Mouse (Mus musculus) liver, embryonic 11.5 days (tissue): ENCODE data around the gene Notch4. TPM values are rescaled to one million over a fixed set of nuclear protein-coding genes. Genes with fewer than 3 reads are reported as not detected.

ENCODE experiments used
- ATAC-seq: fragments of 200-750 bp; cut with Nextera tagmentation; replicated peaks from 2 replicates; pipeline ENCODE4 v1.8.0; 2017; ENCODE audit warnings: moderate number of reproducible peaks, mild to moderate bottlenecking, moderate TSS enrichment, moderate library complexity; ENCODE audit not compliant: low FRiP score
- DNase-seq: peaks from one replicate; pipeline ENCODE4 v3.0.0-alpha.2; 2017; ENCODE audit warnings: low spot score
- H3K27ac ChIP-seq: fragments of 300-500 bp; sonication (generic); 2 replicates; pipeline ENCODE4 v1.5.1; 2014; ENCODE audit warnings: mild to moderate bottlenecking, low read depth, low read length, control low read depth
- H3K27me3 ChIP-seq: fragments of 300-500 bp; sonication (generic); replicated peaks from 2 replicates; pipeline ENCODE4 v1.6.1; 2014; ENCODE audit warnings: low read length, mixed read lengths; ENCODE audit not compliant: control insufficient read depth, insufficient read depth
- H3K36me3 ChIP-seq: fragments of 300-500 bp; sonication (generic); 2 replicates; pipeline ENCODE4 v1.6.1; 2014; ENCODE audit warnings: mild to moderate bottlenecking, low read length, moderate library complexity, mixed read lengths; ENCODE audit not compliant: control insufficient read depth, insufficient read depth
- H3K4me1 ChIP-seq: fragments of 300-500 bp; sonication (generic); replicated peaks from 2 replicates; pipeline ENCODE4 v1.6.1; 2014; ENCODE audit warnings: low read length, mixed read lengths; ENCODE audit not compliant: control insufficient read depth, insufficient read depth
- H3K4me2 ChIP-seq: fragments of 300-500 bp; sonication (generic); 2 replicates; pipeline ENCODE4 v1.6.1; 2014; ENCODE audit warnings: mild to moderate bottlenecking, control low read depth, moderate library complexity
- H3K4me3 ChIP-seq: fragments of 300-500 bp; sonication (generic); 2 replicates; pipeline ENCODE4 v1.5.1; 2014; ENCODE audit warnings: low read depth, low read length, control low read depth
- H3K9ac ChIP-seq: fragments of 300-500 bp; sonication (generic); 2 replicates; pipeline ENCODE4 v1.6.1; 2014; ENCODE audit warnings: low read depth, low read length, control low read depth
- H3K9me3 ChIP-seq: fragments of 300-500 bp; sonication (generic); 2 replicates; pipeline ENCODE4 v1.6.1; 2016; ENCODE audit warnings: low read length, inconsistent platforms, mixed read lengths; ENCODE audit not compliant: control insufficient read depth
- WGBS: fragments of 180-500 bp; shearing (Covaris S2); extraction: QIAGEN DNeasy Blood & Tissue Kit; methylation state at CpG from one replicate; pipeline ENCODE4 v1.1.7; 2014; 5-methylcytosine and 5-hydroxymethylcytosine counted together
- polyA plus RNA-seq: library from polyadenylated mRNA; unstranded; fragments of >200 nt; fragmentation: Nextera tagmentation; extraction: Ambion mirVana; gene quantifications from 2 replicates; pipeline ENCODE4 v1.2.1, GENCODE M21; 2014

Notch4 gene
- polyA plus RNA-seq, 1 experiment from 2014 or later, result 4.1 TPM

- Histone ChIP-seq H3K27me3 (no peaks in the 10 kb centered on the region), H3K4me3 (no peak overlapping the region), H3K9ac (no peak overlapping the region), H3K27ac (no peak overlapping the region), H3K4me2 (peak overlapping the region; percentile 11; the same call in 1 of the 2 replicates), H3K36me3 (no peaks in the 10 kb centered on the region), H3K9me3 (no peaks in the 10 kb centered on the region), H3K4me1 (peaks cover 6% of the 10 kb centered on the region)
- ATAC-seq (no peak), DNase-seq (no peak)
- WGBS, result 25% methylated on average over 8 of the region's 8 CpGs
These were observed 2.9 kb upstream of the Notch4 start for GRCm38 (mm10) chr17:34561200-34561599.

GRCm38 (mm10) chr17:34562595-34562994, 1.5 kb upstream of the Notch4 start:
- H3K36me3 ChIP-seq, result no peaks in the 10 kb centered on the region
- no peak overlapping the region for H3K4me3 ChIP-seq
- 51% methylated on average over 3 of the region's 3 CpGs for whole genome bisulfite sequencing
- no peaks in the 10 kb centered on the region for H3K9me3 ChIP-seq
- DNase-seq (no peak), ATAC-seq (no peak)
- H3K27me3 ChIP-seq, result peaks cover 8% of the 10 kb centered on the region; the same call in 1 of the 2 replicates
- H3K9ac ChIP-seq, result no peak overlapping the region
- no peak overlapping the region for H3K27ac ChIP-seq
- peaks cover 6% of the 10 kb centered on the region for H3K4me1 ChIP-seq
- no peak overlapping the region for H3K4me2 ChIP-seq

GRCm38 (mm10) chr17:34563354-34563753, 714 bp upstream of the Notch4 start:
- no peak overlapping the region for H3K9ac ChIP-seq
- H3K27me3 ChIP-seq, result peaks cover 8% of the 10 kb centered on the region; the same call in 1 of the 2 replicates
- H3K4me3 ChIP-seq, result no peak overlapping the region
- H3K9me3 ChIP-seq, result no peaks in the 10 kb centered on the region
- DNase-seq (no peak), ATAC-seq (no peak)
- peaks cover 6% of the 10 kb centered on the region for H3K4me1 ChIP-seq
- H3K27ac ChIP-seq, result no peak overlapping the region
- H3K4me2 ChIP-seq, result no peak overlapping the region
- WGBS, result 70% methylated on average over 11 of the region's 11 CpGs
- H3K36me3 ChIP-seq, result no peaks in the 10 kb centered on the region

GRCm38 (mm10) chr17:34564796-34565195, 728 bp downstream of the Notch4 start:
- peak overlapping the region; percentile 48; the same call in 1 of the 2 replicates for H3K27ac ChIP-seq
- peaks cover 6% of the 10 kb centered on the region for H3K4me1 ChIP-seq
- no peak overlapping the region; the same call in 1 of the 2 replicates for H3K9ac ChIP-seq
- 64% methylated on average over 3 of the region's 3 CpGs for WGBS
- H3K27me3 ChIP-seq, result peaks cover 8% of the 10 kb centered on the region; the same call in 1 of the 2 replicates
- ATAC-seq, result no peak
- H3K36me3 ChIP-seq, result no peaks in the 10 kb centered on the region
- no peak overlapping the region for H3K4me3 ChIP-seq
- no peak for DNase-seq
- H3K9me3 ChIP-seq, result no peaks in the 10 kb centered on the region
- 0 out of 2 replicates have a peak overlapping the region, but pooled peaks have one; percentile 29 for H3K4me2 ChIP-seq

- H3K27ac ChIP-seq, result no peak overlapping the region
- no peak overlapping the region for H3K9ac ChIP-seq
- WGBS, result 66% methylated on average over 9 of the region's 9 CpGs
- H3K36me3 ChIP-seq, result no peaks in the 10 kb centered on the region
- no peak overlapping the region for H3K4me2 ChIP-seq
- H3K4me1 ChIP-seq, result peaks cover 6% of the 10 kb centered on the region
- ATAC-seq, result no peak
- H3K4me3 ChIP-seq, result no peak overlapping the region
- H3K27me3 ChIP-seq, result peaks cover 8% of the 10 kb centered on the region; the same call in 1 of the 2 replicates
- DNase-seq, result no peak
- H3K9me3 ChIP-seq, result no peaks in the 10 kb centered on the region
These were observed 3.2 kb downstream of the Notch4 start for GRCm38 (mm10) chr17:34567311-34567710.

- Histone ChIP-seq H3K4me3 (no peak overlapping the region), H3K27ac (no peak overlapping the region), H3K9me3 (no peaks in the 10 kb centered on the region), H3K27me3 (peaks cover 8% of the 10 kb centered on the region; the same call in 1 of the 2 replicates), H3K4me2 (no peak overlapping the region), H3K36me3 (no peaks in the 10 kb centered on the region), H3K9ac (no peak overlapping the region), H3K4me1 (peaks cover 6% of the 10 kb centered on the region)
- WGBS, result 83% methylated on average over 13 of the region's 13 CpGs
- DNase-seq (no peak), ATAC-seq (no peak)
These were observed 4.4 kb downstream of the Notch4 start for GRCm38 (mm10) chr17:34568421-34568820.

- peaks cover 8% of the 10 kb centered on the region; the same call in 1 of the 2 replicates for H3K27me3 ChIP-seq
- no peaks in the 10 kb centered on the region for H3K4me1 ChIP-seq
- H3K9ac ChIP-seq, result no peak overlapping the region
- H3K4me2 ChIP-seq, result no peak overlapping the region
- WGBS, result 60% methylated on average over 4 of the region's 4 CpGs
- no peak for ATAC-seq
- no peak for DNase-seq
- no peaks in the 10 kb centered on the region for H3K9me3 ChIP-seq
- no peak overlapping the region for H3K4me3 ChIP-seq
- H3K36me3 ChIP-seq, result no peaks in the 10 kb centered on the region
- H3K27ac ChIP-seq, result no peak overlapping the region
These were observed 5.9 kb downstream of the Notch4 start for GRCm38 (mm10) chr17:34569919-34570318.

- DNase-seq, result no peak
- H3K27ac ChIP-seq, result no peak overlapping the region
- H3K36me3 ChIP-seq, result no peaks in the 10 kb centered on the region
- no peak for ATAC-seq
- H3K9ac ChIP-seq, result no peak overlapping the region
- H3K4me1 ChIP-seq, result no peaks in the 10 kb centered on the region
- no peaks in the 10 kb centered on the region for H3K9me3 ChIP-seq
- H3K4me3 ChIP-seq, result no peak overlapping the region
- WGBS, result 11% methylated on average over 5 of the region's 5 CpGs
- H3K4me2 ChIP-seq, result no peak overlapping the region
- peaks cover 4% of the 10 kb centered on the region; the same call in 1 of the 2 replicates for H3K27me3 ChIP-seq
These were observed 7.8 kb downstream of the Notch4 start for GRCm38 (mm10) chr17:34571875-34572274.

- H3K9ac ChIP-seq, result no peak overlapping the region
- DNase-seq (no peak), ATAC-seq (no peak)
- no peaks in the 10 kb centered on the region for H3K36me3 ChIP-seq
- no peak overlapping the region for H3K27ac ChIP-seq
- H3K27me3 ChIP-seq, result no peaks in the 10 kb centered on the region; the same call in 1 of the 2 replicates
- 24% methylated on average over 15 of the region's 15 CpGs for WGBS
- H3K4me3 ChIP-seq, result no peak overlapping the region
- H3K4me1 ChIP-seq, result no peaks in the 10 kb centered on the region
- no peaks in the 10 kb centered on the region for H3K9me3 ChIP-seq
- no peak overlapping the region for H3K4me2 ChIP-seq
These were observed 8.3 kb downstream of the Notch4 start for GRCm38 (mm10) chr17:34572361-34572760.
